Mouse (Mus musculus) G1E (cell line): ENCODE measurements at regions not wholly inside any gene's neighbourhood (a gene's known extent, or its start where the extent isn't known, plus 50 kb on each side); places are given as distances from the start of the nearest gene placed in this dataset.

Experiments used
- CTCF ChIP-seq: IDR thresholded peaks from 2 replicates; pipeline ENCODE4 v1.5.1; 2012; ENCODE audit warnings: low read depth, low read length, inconsistent platforms, mixed read lengths
- GATA1 ChIP-seq: IDR thresholded peaks from 2 replicates; pipeline ENCODE4 v1.6.1; 2012; ENCODE audit warnings: borderline replicate concordance, low read length, inconsistent platforms, mixed read lengths
- GATA2 ChIP-seq: IDR thresholded peaks from 2 replicates; pipeline ENCODE4 v1.6.1; 2012; ENCODE audit warnings: low read depth, low read length, inconsistent platforms, borderline replicate concordance

GRCm38 (mm10) chr19:56218536-56218935, 68.4 kb upstream of the Habp2 start:
- TF ChIP-seq GATA1, result no peak
- no peak for TF ChIP-seq CTCF
- TF ChIP-seq GATA2, result no peak
